In the genomic region with DNA sequence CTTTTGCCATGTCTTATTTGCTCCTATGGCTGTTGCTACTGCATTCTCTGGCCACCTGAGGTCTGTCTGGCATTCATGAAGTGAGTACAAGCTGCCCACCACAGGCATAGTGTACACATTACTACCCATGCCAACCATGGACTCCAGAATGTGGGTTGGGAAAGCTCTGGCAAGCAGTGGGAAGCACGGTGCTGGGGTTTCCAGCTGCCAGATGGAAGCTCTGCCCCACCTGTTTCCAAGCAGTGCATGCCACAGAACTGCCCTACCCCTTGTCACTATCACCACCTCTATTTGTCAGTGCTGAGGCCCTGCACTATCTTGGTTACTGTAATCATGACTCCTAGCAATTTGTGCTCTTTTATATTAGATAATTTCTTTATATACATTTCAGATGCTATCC, we compare ENCODE assay signal across 35 mouse cellular contexts.
"Had no signal": no experiment of that assay in that cellular context is flagged by ENCODE, and none has a peak within 500 bp of the region (broad histone marks: within the 10 kb centered on the region; RNA-seq: fewer than 3 reads in every experiment).

No protein-coding gene starts in this region.

- H3K9ac ChIP-seq: heart, embryonic 13.5 days; heart, embryonic 15.5 days; hindbrain, embryonic 12.5 days; hindbrain, embryonic 13.5 days; hindbrain, embryonic 14.5 days; hindbrain, embryonic 15.5 days; intestine, embryonic 15.5 days; kidney, embryonic 15.5 days had no signal

- DNase-seq: heart, adult 2 months; heart, postnatal 10 days; heart, postnatal 14 days; heart, postnatal 36 days; heart, postnatal 4 days; kidney, adult 11 months; kidney, adult 18-20 months; kidney, adult 2 months; kidney, adult 8-10 months; kidney, adult 9 months; kidney, postnatal 10 days; kidney, postnatal 14 days; kidney, postnatal 25 days; kidney, postnatal 36 days; kidney, postnatal 4 days; layer of hippocampus, adult 9-11 months; layer of hippocampus, postnatal 36 days had no signal

- ATAC-seq: hindbrain, embryonic 16.5 days; hindbrain, postnatal 0 days; inflammation-experienced regulatory T-cells, adult 6 months; intestine, embryonic 15.5 days; intestine, embryonic 16.5 days; intestine, postnatal 0 days had no signal

- H3K36me3 ChIP-seq: heart, embryonic 10.5 days; heart, embryonic 13.5 days; heart, embryonic 15.5 days; hindbrain, embryonic 10.5 days; hindbrain, embryonic 12.5 days; hindbrain, embryonic 15.5 days; intestine, embryonic 15.5 days; kidney, embryonic 15.5 days had no signal

- H3K27ac ChIP-seq: heart, adult 2 months; heart, embryonic 10.5 days; heart, embryonic 13.5 days; heart, embryonic 15.5 days; hindbrain, embryonic 10.5 days; hindbrain, embryonic 12.5 days; hindbrain, embryonic 13.5 days; hindbrain, embryonic 14.5 days; hindbrain, embryonic 15.5 days; hindbrain, postnatal 0 days; intestine, embryonic 15.5 days; kidney, embryonic 15.5 days; kidney, postnatal 0 days; layer of hippocampus, adult 2 months had no signal

- H3K4me2 ChIP-seq: heart, embryonic 11.5 days; heart, embryonic 13.5 days; heart, embryonic 15.5 days; hindbrain, embryonic 12.5 days; hindbrain, embryonic 13.5 days; hindbrain, embryonic 14.5 days; hindbrain, embryonic 15.5 days; intestine, embryonic 15.5 days; kidney, embryonic 15.5 days had no signal

- H3K27me3 ChIP-seq: heart, embryonic 13.5 days; heart, embryonic 15.5 days; hindbrain, embryonic 12.5 days; hindbrain, embryonic 13.5 days; hindbrain, embryonic 15.5 days; intestine, embryonic 15.5 days; kidney, embryonic 15.5 days had no signal

- H3K4me3 ChIP-seq: heart, adult 2 months; heart, embryonic 10.5 days; heart, embryonic 13.5 days; heart, embryonic 15.5 days; hindbrain, embryonic 10.5 days; hindbrain, embryonic 12.5 days; hindbrain, embryonic 13.5 days; hindbrain, embryonic 15.5 days; intestine, embryonic 15.5 days; kidney, embryonic 15.5 days; layer of hippocampus, adult 2 months had no signal

- H3K4me1 ChIP-seq: heart, embryonic 10.5 days; heart, embryonic 13.5 days; heart, embryonic 15.5 days; hindbrain, embryonic 10.5 days; hindbrain, embryonic 12.5 days; hindbrain, embryonic 13.5 days; hindbrain, embryonic 15.5 days; intestine, embryonic 15.5 days; kidney, embryonic 15.5 days had no signal

- H3K9me3 ChIP-seq: heart, embryonic 13.5 days; heart, embryonic 15.5 days; hindbrain, embryonic 15.5 days; intestine, embryonic 15.5 days; kidney, embryonic 15.5 days had no signal
